Mouse (Mus musculus) v-Abl transformed pro-B cells (cell line): ENCODE data around the gene Sh3d21.

ENCODE experiments used
- in situ Hi-C, 2 experiments: fragments of 400-800 bp; cut with MboI; formaldehyde crosslinking; loops; one replicate each; pipeline ENCODE4 v1.15.1; 2025; ENCODE audit not compliant: unreplicated experiment in 2 of 2

The Sh3d21 gene

GRCm38 (mm10) chr4:126113943-126114342 lies 49.3 kb downstream of the Sh3d21 start:
- in situ Hi-C loops = no loop called here

- in situ Hi-C loops = no loop called here
These were observed 50.0 kb downstream of the Sh3d21 start for GRCm38 (mm10) chr4:126113243-126113642.

- in situ Hi-C loops = no loop called here
These were observed 52.1 kb downstream of the Sh3d21 start for GRCm38 (mm10) chr4:126111153-126111549.

- in situ Hi-C loops = no loop called here
These were observed 52.7 kb downstream of the Sh3d21 start for GRCm38 (mm10) chr4:126110374-126111152.

GRCm38 (mm10) chr4:126109613-126110373 lies 53.5 kb downstream of the Sh3d21 start:
- in situ Hi-C loops = no loop called here

GRCm38 (mm10) chr4:126108061-126108740 lies 55.1 kb downstream of the Sh3d21 start:
- in situ Hi-C loops = no loop called here

- in situ Hi-C loops = no loop called here
These were observed 58.0 kb downstream of the Sh3d21 start for GRCm38 (mm10) chr4:126105131-126105783.

GRCm38 (mm10) chr4:126104261-126105075 lies 58.8 kb downstream of the Sh3d21 start:
- in situ Hi-C loops = no loop called here

GRCm38 (mm10) chr4:126103590-126104068 lies 59.7 kb downstream of the Sh3d21 start, which contains the start of gene Stk40:
Stk40 (plus strand) TSS chr4:126103957.
- in situ Hi-C loops = no loop called here

GRCm38 (mm10) chr4:126103057-126103581 lies 60.2 kb downstream of the Sh3d21 start:
- in situ Hi-C loops = no loop called here

- in situ Hi-C loops = no loop called here
These were observed 61.0 kb downstream of the Sh3d21 start for GRCm38 (mm10) chr4:126102061-126102841.

- in situ Hi-C loops = no loop called here
These were observed 62.5 kb downstream of the Sh3d21 start for GRCm38 (mm10) chr4:126100764-126101163.
